Mouse (Mus musculus) MEL (cell line): ENCODE measurements around the gene Cadps2.

Source experiments
- ELF1 ChIP-seq: IDR thresholded peaks from 2 replicates; pipeline ENCODE4 v1.6.1; 2014; ENCODE audit warnings: low read depth, mild to moderate bottlenecking, inconsistent platforms, low read length, improper control_type of control experiment, moderate library complexity
- EP300 ChIP-seq, 2 experiments: IDR thresholded peaks; 2 replicates each; pipeline ENCODE4 v1.6.1; 2011; ENCODE audit warnings: improper control_type of control experiment in 2 of 2, low read length in 2 of 2, low read depth in 1 of 2, mild to moderate bottlenecking in 1 of 2
- GABPA ChIP-seq: IDR thresholded peaks from 2 replicates; pipeline ENCODE4 v1.6.1; 2012; ENCODE audit warnings: low read depth, mild to moderate bottlenecking, inconsistent platforms, low read length, improper control_type of control experiment, moderate library complexity
- KAT2A ChIP-seq: conservative IDR thresholded peaks from 2 replicates; pipeline ENCODE4 v1.6.1; 2012; ENCODE audit warnings: low read depth, low read length, improper control_type of control experiment, inconsistent platforms
- POLR2A ChIP-seq, 2 experiments: IDR thresholded peaks; 2 replicates each; pipeline ENCODE4 v1.6.1; 2011 to 2012; ENCODE audit warnings: low read length in 2 of 2, mild to moderate bottlenecking in 2 of 2, control low read depth in 1 of 2, improper control_type of control experiment in 1 of 2, low read depth in 1 of 2, moderate library complexity in 1 of 2; ENCODE audit not compliant: control insufficient read depth in 1 of 2, insufficient read depth in 1 of 2, poor library complexity in 1 of 2
- RCOR1 ChIP-seq: IDR thresholded peaks from 2 replicates; pipeline ENCODE4 v1.6.1; 2012; ENCODE audit warnings: low read depth, mild to moderate bottlenecking, inconsistent platforms, low read length, improper control_type of control experiment
- TAL1 ChIP-seq: IDR thresholded peaks from 2 replicates; pipeline ENCODE4 v1.6.1; 2012; ENCODE audit warnings: mild to moderate bottlenecking, inconsistent platforms, low read length, moderate library complexity, mixed read lengths
- USF1 ChIP-seq: IDR thresholded peaks from 2 replicates; pipeline ENCODE4 v1.6.1; 2014; ENCODE audit warnings: low read depth, mild to moderate bottlenecking, inconsistent platforms, low read length, improper control_type of control experiment, moderate library complexity

DNA sequence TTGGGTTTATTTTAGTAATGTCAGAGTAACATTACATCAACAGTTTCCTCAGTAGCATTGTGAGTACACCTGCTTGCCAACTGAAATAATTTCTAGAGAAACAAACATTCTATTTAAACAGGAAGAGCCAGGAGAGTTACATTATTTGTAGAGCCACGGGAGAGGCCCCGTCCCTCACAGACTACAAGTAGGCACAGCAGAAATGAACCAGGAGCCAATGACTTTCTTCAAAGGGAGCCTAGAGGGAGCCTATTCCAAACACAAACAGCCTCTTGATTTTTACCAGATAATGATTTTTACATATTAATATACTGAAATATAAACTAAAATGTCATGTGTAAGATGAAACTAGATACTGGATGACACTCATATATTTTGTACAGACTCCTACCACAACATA, 2.5 kb downstream of the Cadps2 start:
- TF ChIP-seq USF1 (no peak), POLR2A (IDR thresholded peaks at IDR 0.05; ENCODE audit: control insufficient read depth in 1 of 2, insufficient read depth in 1 of 2, low read depth in 1 of 2, low read length in 2 of 2, poor library complexity in 1 of 2) (no peak), GABPA (no peak), EP300 (IDR thresholded peaks at IDR 0.05; ENCODE audit: low read depth in 1 of 2, low read length in 2 of 2) (no peak), KAT2A (no peak), TAL1 (no peak), ELF1 (no peak), RCOR1 (no peak)
